Mouse (Mus musculus) hindbrain, embryonic 11.5 days (tissue): ENCODE measurements around the gene Dtymk. TPM values are rescaled to one million over a fixed set of nuclear protein-coding genes. Genes with fewer than 3 reads are reported as not detected.
"Not testable (repeated sequence)": the region's sequence is repeated elsewhere in the genome, so short reads cannot be mapped to it uniquely, and the experiment has no call there.

ENCODE experiments used
- ATAC-seq: fragments of 200-750 bp; cut with Nextera tagmentation; 2 replicates; pipeline ENCODE4 v1.8.0; 2017; ENCODE audit warnings: mild to moderate bottlenecking, moderate TSS enrichment, moderate library complexity; ENCODE audit not compliant: low FRiP score
- DNase-seq: peaks from one replicate; pipeline ENCODE4 v3.0.0-alpha.2; 2015; ENCODE audit warnings: low spot score
- H3K27ac ChIP-seq: fragments of 300-500 bp; sonication (generic); 2 replicates; pipeline ENCODE4 v1.5.1; 2014; ENCODE audit warnings: mild to moderate bottlenecking, low read depth, low read length
- H3K27me3 ChIP-seq: fragments of 300-500 bp; sonication (generic); 2 replicates; pipeline ENCODE4 v1.6.1; 2014; ENCODE audit warnings: mild to moderate bottlenecking, low read length, moderate library complexity, mixed read lengths; ENCODE audit not compliant: control insufficient read depth, insufficient read depth
- H3K36me3 ChIP-seq: fragments of 300-500 bp; sonication (generic); 2 replicates; pipeline ENCODE4 v1.6.1; 2014; ENCODE audit warnings: mild to moderate bottlenecking, low read length, moderate library complexity, mixed read lengths; ENCODE audit not compliant: control insufficient read depth, insufficient read depth
- H3K4me1 ChIP-seq: fragments of 300-500 bp; sonication (generic); replicated peaks from 2 replicates; pipeline ENCODE4 v1.6.1; 2014; ENCODE audit warnings: low read length, mixed read lengths; ENCODE audit not compliant: control insufficient read depth, insufficient read depth
- H3K4me2 ChIP-seq: fragments of 300-500 bp; sonication (generic); replicated peaks from 2 replicates; pipeline ENCODE4 v1.6.1; 2014; ENCODE audit warnings: mild to moderate bottlenecking, low read depth, low read length
- H3K4me3 ChIP-seq: fragments of 300-500 bp; sonication (generic); 2 replicates; pipeline ENCODE4 v1.5.1; 2014; ENCODE audit warnings: low read depth, low read length
- H3K9ac ChIP-seq: fragments of 300-500 bp; sonication (generic); 2 replicates; pipeline ENCODE4 v1.6.1; 2014; ENCODE audit warnings: low read depth, low read length
- H3K9me3 ChIP-seq: fragments of 300-500 bp; sonication (generic); 2 replicates; pipeline ENCODE4 v1.6.1; 2016; ENCODE audit warnings: low read length; ENCODE audit not compliant: control insufficient read depth
- WGBS: fragments of 180-500 bp; shearing (Covaris S2); extraction: QIAGEN DNeasy Blood & Tissue Kit; methylation state at CpG from one replicate; pipeline ENCODE4 v1.1.7; 2014; 5-methylcytosine and 5-hydroxymethylcytosine counted together
- polyA plus RNA-seq: library from polyadenylated mRNA; unstranded; fragments of >200 nt; fragmentation: Nextera tagmentation; extraction: Ambion mirVana; gene quantifications from 2 replicates; pipeline ENCODE4 v1.2.1, GENCODE M21; 2014

Gene Dtymk
- polyA plus RNA-seq, 1 experiment from 2014 or later: 221 TPM

DNA sequence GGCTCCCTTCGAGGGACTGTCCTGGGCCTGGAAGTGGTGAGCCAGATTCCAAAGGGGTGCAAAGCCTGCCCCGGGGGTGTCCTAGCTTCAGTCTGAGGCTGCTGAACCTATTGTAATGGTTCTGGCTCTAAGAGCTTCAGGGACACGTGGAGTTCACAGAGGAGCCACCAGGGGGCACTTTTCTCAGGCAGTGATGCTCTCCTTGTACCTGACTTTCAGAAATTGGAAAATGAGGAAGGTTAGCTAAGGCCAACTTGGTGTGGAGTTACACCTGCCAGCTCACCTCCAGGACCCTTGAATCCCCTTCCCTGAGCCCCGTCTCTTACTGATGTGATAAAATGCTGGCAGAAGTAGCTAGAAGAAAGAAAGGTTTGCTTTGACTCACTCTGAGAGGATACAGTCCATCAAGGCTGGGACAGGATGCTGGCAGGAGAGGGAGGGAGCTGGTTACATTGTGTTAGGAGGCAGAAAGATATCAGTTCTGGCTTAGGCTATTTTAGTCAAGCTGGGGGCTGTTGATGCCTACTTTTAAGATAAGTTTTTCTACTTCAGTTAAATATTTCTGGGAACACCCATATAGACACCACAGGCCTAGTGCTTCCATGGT, 31.1 kb upstream of the Dtymk start:
- not testable (repeated sequence) for H3K27ac ChIP-seq, H3K9ac ChIP-seq, H3K4me2 ChIP-seq, H3K4me3 ChIP-seq, H3K36me3 ChIP-seq, H3K27me3 ChIP-seq, H3K9me3 ChIP-seq, H3K4me1 ChIP-seq
- DNase-seq (peak; percentile 3), ATAC-seq (peak; percentile 26; the same call in 1 of the 2 replicates)
- WGBS: 94% methylated on average over 1 of the region's 4 CpGs

- H3K9ac ChIP-seq: no peak overlapping the region
- ATAC-seq (no peak), DNase-seq (no peak)
- H3K4me3 ChIP-seq: no peak overlapping the region
- 96% methylated on average over 9 of the region's 9 CpGs for WGBS
- no peaks in the 10 kb centered on the region; the same call in 1 of the 2 replicates for H3K4me1 ChIP-seq
- H3K27me3 ChIP-seq: no peaks in the 10 kb centered on the region
- no peak overlapping the region for H3K27ac ChIP-seq
- no peak overlapping the region; the same call in 1 of the 2 replicates for H3K4me2 ChIP-seq
- no peaks in the 10 kb centered on the region for H3K36me3 ChIP-seq
- no peaks in the 10 kb centered on the region for H3K9me3 ChIP-seq
Observed at GRCm38 (mm10) chr1:93826540-93826835, 24.8 kb upstream of the Dtymk start.

DNA sequence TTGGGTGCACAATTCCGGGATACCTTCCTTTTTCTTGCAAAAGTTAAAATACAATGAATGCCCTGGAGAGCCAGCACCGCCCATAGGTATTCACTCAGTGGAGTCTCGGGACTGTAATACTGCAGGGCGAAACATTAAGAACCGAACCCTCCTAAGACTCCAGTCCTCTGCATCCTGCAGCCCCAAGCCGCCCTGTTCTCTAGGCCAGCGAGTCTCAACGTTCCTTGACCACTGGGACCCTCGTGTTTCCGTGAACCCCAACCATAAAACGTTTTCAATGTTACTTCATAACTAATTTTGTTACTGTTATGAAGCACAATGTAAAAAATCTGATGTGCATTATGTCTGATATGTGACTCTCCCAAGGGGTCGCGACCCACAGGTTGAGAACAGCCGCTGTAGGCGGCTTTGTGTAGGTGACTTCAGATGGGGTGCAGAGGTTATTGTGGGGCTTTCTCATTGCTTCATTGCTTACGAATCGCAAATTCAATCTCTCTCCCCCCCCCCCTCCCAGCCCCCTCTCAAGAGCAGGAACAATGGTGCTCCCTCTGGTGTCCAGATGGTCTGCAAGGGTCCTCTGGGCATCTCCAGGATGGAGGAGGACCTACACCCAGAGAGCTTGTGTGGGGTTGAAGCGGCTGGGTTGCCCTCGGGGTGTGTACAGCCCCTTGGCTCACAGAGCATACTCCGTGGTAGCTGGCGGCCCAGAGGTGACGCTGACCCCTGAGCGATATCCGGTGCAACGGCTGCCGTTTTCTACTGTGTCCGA, 24.2 kb upstream of the Dtymk start:
- ATAC-seq: peak; percentile 49
- DNase-seq: peak; percentile 42

DNA sequence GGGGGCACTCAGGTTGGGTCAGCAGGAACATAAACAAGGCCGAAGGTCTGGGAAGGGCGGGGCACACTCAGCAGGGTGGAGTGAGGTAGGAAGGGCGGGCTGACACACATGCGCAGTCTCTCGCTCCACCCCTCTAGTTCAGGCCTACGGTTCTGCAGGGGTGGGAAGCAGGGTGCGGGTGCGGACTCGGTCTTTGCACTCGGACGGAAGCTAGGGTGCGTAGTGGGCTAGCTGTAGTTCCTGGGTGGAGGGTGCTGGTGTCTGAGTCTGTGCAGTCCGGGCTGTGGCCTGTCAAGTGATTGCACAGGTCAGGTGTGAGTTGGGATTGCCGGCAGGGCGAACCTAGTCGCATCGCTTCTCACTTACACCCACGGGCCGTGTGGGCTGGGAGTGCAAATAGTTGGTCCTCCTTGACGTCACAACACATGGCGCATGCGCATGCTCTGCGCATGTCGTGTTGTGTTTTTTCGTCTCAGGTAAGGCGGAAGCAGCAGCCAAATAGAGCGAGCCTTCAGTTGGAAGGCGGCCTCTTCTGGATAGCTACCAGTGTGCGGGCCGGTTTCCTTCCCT, 23.5 kb upstream of the Dtymk start:
- peak overlapping the region; percentile 63 for H3K4me2 ChIP-seq
- no peaks in the 10 kb centered on the region for H3K36me3 ChIP-seq
- ATAC-seq: peak; percentile 96
- no peaks in the 10 kb centered on the region for H3K27me3 ChIP-seq
- peak; percentile 93 for DNase-seq
- no peaks in the 10 kb centered on the region; the same call in 1 of the 2 replicates for H3K4me1 ChIP-seq
- peak overlapping the region; percentile 87 for H3K27ac ChIP-seq
- H3K9ac ChIP-seq: peak overlapping the region; percentile 62
- H3K4me3 ChIP-seq: peak overlapping the region; percentile 42
- 1% methylated on average over 30 of the region's 30 CpGs for WGBS
- no peaks in the 10 kb centered on the region for H3K9me3 ChIP-seq

More for the DNA sequence above, 24.2 kb upstream of the Dtymk start:
- Histone ChIP-seq H3K9me3 (no peaks in the 10 kb centered on the region), H3K27ac (peak overlapping the region; percentile 87), H3K36me3 (no peaks in the 10 kb centered on the region), H3K4me3 (peak overlapping the region; percentile 42), H3K4me2 (peak overlapping the region; percentile 63), H3K27me3 (no peaks in the 10 kb centered on the region), H3K9ac (peak overlapping the region; percentile 62), H3K4me1 (no peaks in the 10 kb centered on the region; the same call in 1 of the 2 replicates)
- 40% methylated on average over 27 of the region's 27 CpGs for WGBS

DNA sequence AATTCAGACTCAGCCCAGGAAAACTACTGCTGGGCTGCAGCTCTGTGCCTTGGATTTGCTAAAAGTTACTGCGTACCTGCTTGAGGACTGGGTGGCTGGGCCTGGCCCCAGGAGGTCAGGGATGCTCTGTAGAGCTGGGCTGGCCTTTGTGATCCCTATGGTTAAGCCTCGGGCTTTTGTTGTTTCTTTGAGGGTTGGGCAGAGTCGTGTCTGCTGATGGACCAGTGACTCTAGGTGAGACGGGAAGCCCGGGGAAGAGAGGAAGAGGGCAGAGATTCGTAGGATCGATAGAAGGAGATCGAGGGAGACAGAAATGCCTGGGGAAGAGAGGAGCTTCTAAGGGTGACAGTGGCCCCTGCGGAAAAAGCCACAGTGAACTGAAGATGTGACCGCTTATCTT, 22.9 kb upstream of the Dtymk start, which contains the start of gene D2hgdh:
D2hgdh (plus strand) TSS at position 301 of the 400 bp plus-strand sequence.
- peak; percentile 36; the same call in 1 of the 2 replicates for ATAC-seq
- Histone ChIP-seq H3K4me2 (peak within 1 kb of the TSS; percentile 63), H3K27ac (peak within 1 kb of the TSS; percentile 87), H3K27me3 (no peaks in the 10 kb centered on the region), H3K4me1 (no peaks in the 10 kb centered on the region; the same call in 1 of the 2 replicates), H3K4me3 (peak within 1 kb of the TSS; percentile 42), H3K36me3 (0 out of 2 replicates have a peak, but pooled peaks cover under 1% of the 10 kb centered on the region), H3K9ac (peak within 1 kb of the TSS; percentile 62), H3K9me3 (no peaks in the 10 kb centered on the region)
- 6% methylated on average over 10 of the region's 10 CpGs for WGBS
- DNase-seq: no peak

DNA sequence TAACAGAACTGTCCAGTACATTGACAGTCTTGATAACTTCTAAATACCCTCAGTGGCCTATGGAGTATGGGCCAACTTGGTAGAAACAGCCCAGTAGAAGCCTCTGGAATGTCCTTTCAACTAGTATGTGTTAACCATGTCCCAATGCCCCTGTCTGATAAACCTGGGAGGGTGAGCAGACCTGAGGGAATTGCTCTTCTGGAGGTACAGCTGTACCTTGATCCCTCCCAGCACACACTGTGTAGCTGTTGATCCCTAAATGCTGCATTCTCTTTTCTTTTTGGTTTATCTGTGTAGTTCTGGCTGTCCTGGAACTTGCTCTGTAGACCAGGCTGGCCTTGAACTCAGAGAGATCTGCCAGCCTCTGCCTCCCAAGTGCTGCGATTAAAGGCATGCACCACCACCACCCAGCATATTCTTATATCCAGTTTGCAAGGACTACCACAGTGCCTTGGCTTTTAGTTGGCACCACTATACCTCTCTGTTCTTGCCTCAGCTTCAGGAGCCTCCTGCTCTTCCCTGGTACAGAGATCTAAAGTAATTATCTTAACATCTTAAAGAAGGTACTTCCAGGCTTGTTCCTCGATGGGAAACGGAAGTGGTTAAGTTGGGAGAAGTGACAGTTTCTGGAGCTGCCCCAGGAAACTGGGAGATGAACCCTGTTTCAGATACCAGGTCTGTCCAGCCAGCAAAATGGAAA, 22.2 kb upstream of the Dtymk start:
- no peak for ATAC-seq
- H3K4me2 ChIP-seq: no peak overlapping the region
- H3K27ac ChIP-seq: no peak overlapping the region
- no peaks in the 10 kb centered on the region for H3K9me3 ChIP-seq
- H3K4me1 ChIP-seq: no peaks in the 10 kb centered on the region; the same call in 1 of the 2 replicates
- no peak for DNase-seq
- H3K27me3 ChIP-seq: no peaks in the 10 kb centered on the region
- 87% methylated on average over 3 of the region's 3 CpGs for WGBS
- peaks cover 5% of the 10 kb centered on the region; the same call in 1 of the 2 replicates for H3K36me3 ChIP-seq
- no peak overlapping the region for H3K4me3 ChIP-seq
- 0 out of 2 replicates have a peak overlapping the region, but pooled peaks have one; percentile 62 for H3K9ac ChIP-seq

- Histone ChIP-seq H3K27ac (no peak overlapping the region), H3K4me2 (no peak overlapping the region), H3K9ac (no peak overlapping the region), H3K4me3 (no peak overlapping the region), H3K4me1 (no peaks in the 10 kb centered on the region), H3K36me3 (peaks cover 12% of the 10 kb centered on the region; the same call in 1 of the 2 replicates), H3K27me3 (no peaks in the 10 kb centered on the region), H3K9me3 (no peaks in the 10 kb centered on the region)
- WGBS: 82% methylated on average over 7 of the region's 7 CpGs
- DNase-seq: no peak
- ATAC-seq: no peak
Observed at GRCm38 (mm10) chr1:93818722-93819121, 17.0 kb upstream of the Dtymk start.

- H3K36me3 ChIP-seq: peaks cover 12% of the 10 kb centered on the region; the same call in 1 of the 2 replicates
- no peak overlapping the region for H3K9ac ChIP-seq
- no peak overlapping the region for H3K4me2 ChIP-seq
- no peaks in the 10 kb centered on the region for H3K9me3 ChIP-seq
- ATAC-seq (no peak), DNase-seq (no peak)
- H3K27ac ChIP-seq: no peak overlapping the region
- 91% methylated on average over 8 of the region's 8 CpGs for WGBS
- H3K4me1 ChIP-seq: no peaks in the 10 kb centered on the region
- H3K27me3 ChIP-seq: no peaks in the 10 kb centered on the region
- no peak overlapping the region for H3K4me3 ChIP-seq
Observed at GRCm38 (mm10) chr1:93817823-93818532, 16.2 kb upstream of the Dtymk start.
